Mouse (Mus musculus): ENCODE data around the gene AI854703.

GRCm38 (mm10) chr6:48579215-48579648 lies 47.3 kb upstream of the AI854703 start:
- TF ChIP-seq CTCF (IDR thresholded peaks at IDR 0.05; ENCODE audit: low read depth, low read length) (no peak), POLR2A (IDR thresholded peaks at IDR 0.05; ENCODE audit: borderline replicate concordance, low read depth, low read length) (no peak)

All from bone marrow macrophage, adult 2 months (primary cell).